ENCODE assay signal across 8 mouse cellular contexts in genomic region chr2:119337425-119338265, GRCm38 (mm10). TPM values are rescaled to one million over a fixed set of nuclear protein-coding genes. Genes with fewer than 3 reads are reported as not detected.
DNase-seq lines count a peak whose midpoint lies in the region; ATAC-seq and TF ChIP-seq lines count a peak whose summit lies in the region.

No protein-coding gene starts in this region.

- H3K27ac ChIP-seq in forebrain, embryonic 11.5 days (ENCODE audit: low read depth, low read length): no peak overlapping the region
- H3K27ac ChIP-seq in heart, postnatal 0 days (ENCODE audit: low read depth): peak overlapping the region; percentile 88
- H3K27ac ChIP-seq in liver, embryonic 16.5 days (ENCODE audit: low read length): no peak overlapping the region
- H3K27ac ChIP-seq in neural tube, embryonic 12.5 days: no peak overlapping the region
- no peak overlapping the region for H3K27ac ChIP-seq in stomach, postnatal 0 days (replicated peaks)

- no peaks in the 10 kb centered on the region; the same call in 1 of the 2 replicates for H3K27me3 ChIP-seq in forebrain, embryonic 11.5 days (ENCODE audit: control insufficient read depth, insufficient read depth, low read length)
- no peaks in the 10 kb centered on the region for H3K27me3 ChIP-seq in heart, postnatal 0 days (ENCODE audit: control insufficient read depth, insufficient read depth, low read length)
- peaks cover 9% of the 10 kb centered on the region for H3K27me3 ChIP-seq in liver, embryonic 16.5 days (ENCODE audit: control insufficient read depth, insufficient read depth, low read depth, low read length)
- peaks cover 10% of the 10 kb centered on the region for H3K27me3 ChIP-seq in neural tube, embryonic 12.5 days (replicated peaks)
- H3K27me3 ChIP-seq in stomach, postnatal 0 days (ENCODE audit: control insufficient read depth, insufficient read depth, low read length): no peaks in the 10 kb centered on the region

- H3K9ac ChIP-seq in forebrain, embryonic 11.5 days (ENCODE audit: low read length): peak overlapping the region; percentile 81
- H3K9ac ChIP-seq in heart, postnatal 0 days (replicated peaks; ENCODE audit: low read depth, low read length): peak overlapping the region; percentile 52
- H3K9ac ChIP-seq in liver, embryonic 16.5 days (ENCODE audit: low read depth, low read length): peak overlapping the region; percentile 59
- H3K9ac ChIP-seq in neural tube, embryonic 12.5 days: peak overlapping the region; percentile 80
- peak overlapping the region; percentile 57 for H3K9ac ChIP-seq in stomach, postnatal 0 days (ENCODE audit: low read length)

- H3K36me3 ChIP-seq in forebrain, embryonic 11.5 days (ENCODE audit: control insufficient read depth, insufficient read depth, low read length): no peaks in the 10 kb centered on the region
- peaks cover under 1% of the 10 kb centered on the region; the same call in 1 of the 2 replicates for H3K36me3 ChIP-seq in heart, postnatal 0 days (replicated peaks; ENCODE audit: control insufficient read depth, insufficient read depth, low read length)
- no peaks in the 10 kb centered on the region for H3K36me3 ChIP-seq in liver, embryonic 16.5 days (ENCODE audit: control insufficient read depth, insufficient read depth)
- no peaks in the 10 kb centered on the region for H3K36me3 ChIP-seq in neural tube, embryonic 12.5 days
- H3K36me3 ChIP-seq in stomach, postnatal 0 days (ENCODE audit: control insufficient read depth, insufficient read depth, low read length): no peaks in the 10 kb centered on the region; the same call in 1 of the 2 replicates

- DNase-seq in c-Kit-positive CD71-positive TER-119-negative erythroid progenitor cells, embryonic 14.5 days (ENCODE audit: low read depth): peak; percentile 69
- DNase-seq in forebrain, embryonic 11.5 days (ENCODE audit: low spot score): peak; percentile 95
- peak; percentile 74 for DNase-seq in heart, postnatal 0 days (ENCODE audit: low spot score)
- peak; percentile 95 for DNase-seq in kidney, postnatal 4 days
- peak; percentile 91 for DNase-seq in stomach, postnatal 0 days (ENCODE audit: low spot score)

- 9% methylated on average over 60 of the region's 60 CpGs for WGBS in forebrain, embryonic 11.5 days
- WGBS in heart, postnatal 0 days: 8% methylated on average over 58 of the region's 60 CpGs
- WGBS in liver, embryonic 16.5 days (ENCODE audit: insufficient replicate concordance): 5% methylated on average over 59 of the region's 60 CpGs
- WGBS in neural tube, embryonic 12.5 days: 10% methylated on average over 53 of the region's 60 CpGs
- 8% methylated on average over 56 of the region's 60 CpGs for WGBS in stomach, postnatal 0 days

- H3K4me3 ChIP-seq in forebrain, embryonic 11.5 days (ENCODE audit: low read depth, low read length): peak overlapping the region; percentile 55
- H3K4me3 ChIP-seq in heart, postnatal 0 days (ENCODE audit: low read depth, low read length): peak overlapping the region; percentile 51
- H3K4me3 ChIP-seq in liver, embryonic 16.5 days (ENCODE audit: low read depth, low read length): peak overlapping the region; percentile 63
- peak overlapping the region; percentile 62 for H3K4me3 ChIP-seq in neural tube, embryonic 12.5 days
- H3K4me3 ChIP-seq in stomach, postnatal 0 days (ENCODE audit: low read depth, low read length): peak overlapping the region; percentile 52

- peak overlapping the region; percentile 81 for H3K4me2 ChIP-seq in forebrain, embryonic 11.5 days (ENCODE audit: low read depth, low read length, severe bottlenecking)
- H3K4me2 ChIP-seq in heart, postnatal 0 days (ENCODE audit: low read depth, low read length): peak overlapping the region; percentile 70
- H3K4me2 ChIP-seq in liver, embryonic 16.5 days (ENCODE audit: low read depth, low read length): peak overlapping the region; percentile 82
- peak overlapping the region; percentile 88 for H3K4me2 ChIP-seq in neural tube, embryonic 12.5 days (replicated peaks)
- H3K4me2 ChIP-seq in stomach, postnatal 0 days (replicated peaks; ENCODE audit: low read depth): peak overlapping the region; percentile 74

- H3K9me3 ChIP-seq in forebrain, embryonic 11.5 days (ENCODE audit: control insufficient read depth, low read length): no peaks in the 10 kb centered on the region
- H3K9me3 ChIP-seq in heart, postnatal 0 days (replicated peaks; ENCODE audit: control insufficient read depth, low read length): no peaks in the 10 kb centered on the region
- no peaks in the 10 kb centered on the region for H3K9me3 ChIP-seq in liver, embryonic 16.5 days (replicated peaks; ENCODE audit: control insufficient read depth, low read length)
- H3K9me3 ChIP-seq in neural tube, embryonic 12.5 days: no peaks in the 10 kb centered on the region
- no peaks in the 10 kb centered on the region for H3K9me3 ChIP-seq in stomach, postnatal 0 days (ENCODE audit: control insufficient read depth, low read length)

- ATAC-seq in CD4-positive, CD25-positive, alpha-beta regulatory T cell, adult 4 months: peak; percentile 91
- ATAC-seq in forebrain, embryonic 11.5 days (replicated peaks; ENCODE audit: low FRiP score): peak; percentile 85
- ATAC-seq in heart, postnatal 0 days (ENCODE audit: insufficient read depth, low read depth): peak; percentile 88
- peak; percentile 83 for ATAC-seq in liver, embryonic 16.5 days (ENCODE audit: low read depth)
- ATAC-seq in neural tube, embryonic 12.5 days (ENCODE audit: low FRiP score, low read depth): peak; percentile 84
- ATAC-seq in stomach, postnatal 0 days (ENCODE audit: low FRiP score, low TSS enrichment): peak; percentile 90

- H3K4me1 ChIP-seq in forebrain, embryonic 11.5 days (replicated peaks; ENCODE audit: control insufficient read depth, insufficient read depth, low read length): no peaks in the 10 kb centered on the region; the same call in 1 of the 2 replicates
- H3K4me1 ChIP-seq in heart, postnatal 0 days (ENCODE audit: control insufficient read depth, insufficient read depth): peaks cover 7% of the 10 kb centered on the region; the same call in 1 of the 2 replicates
- H3K4me1 ChIP-seq in liver, embryonic 16.5 days (ENCODE audit: control insufficient read depth, low read depth, low read length): peaks cover 4% of the 10 kb centered on the region
- H3K4me1 ChIP-seq in neural tube, embryonic 12.5 days: peaks cover 7% of the 10 kb centered on the region
- H3K4me1 ChIP-seq in stomach, postnatal 0 days (replicated peaks; ENCODE audit: control insufficient read depth, insufficient read depth): no peaks in the 10 kb centered on the region

- peak; percentile 79 for TF ChIP-seq CTCF in heart, postnatal 0 days (IDR thresholded peaks at IDR 0.05; ENCODE audit: low read depth)
- peak; percentile 91 for TF ChIP-seq CTCF in stomach, postnatal 0 days (IDR thresholded peaks at IDR 0.05; ENCODE audit: low read depth)

- TF ChIP-seq EP300 in heart, postnatal 0 days (IDR thresholded peaks at IDR 0.05; ENCODE audit: low read depth): peak; percentile 83; the same call in 1 of the 2 replicates
- no peak for TF ChIP-seq EP300 in stomach, postnatal 0 days (optimal IDR thresholded peaks at IDR 0.05)

RNA-seq across cellular contexts. Expression of gene Dll4, which starts 12.1 kb away (rescaled TPM):
- not detected for polyA plus RNA-seq in CD4-positive, CD25-positive, alpha-beta regulatory T cell, adult 4 months (2017; shearing (Covaris generic))
- polyA plus RNA-seq in forebrain, embryonic 11.5 days (2014; fragmentation: Nextera tagmentation; extraction: Ambion mirVana): 2.8 and 3.7 TPM in 2 replicates
- 5.0 and 6.6 TPM in 2 replicates for total RNA-seq in heart, postnatal 0 days (2014; rRNA removed; ENCODE audit: low replicate concordance)
- 5.7 and 6.2 TPM in 2 replicates for polyA plus RNA-seq in heart, postnatal 0 days (2015; fragmentation: Nextera tagmentation; extraction: Ambion mirVana)
- polyA plus RNA-seq in liver, embryonic 16.5 days (2015; fragmentation: Nextera tagmentation; extraction: Ambion mirVana): 2.0 and 2.1 TPM in 2 replicates
- 5.0 and 6.0 TPM in 2 replicates for polyA plus RNA-seq in neural tube, embryonic 12.5 days (2016; fragmentation: Nextera tagmentation; extraction: Ambion mirVana)
- 3.7 TPM in 2 replicates for polyA plus RNA-seq in stomach, postnatal 0 days (2015; fragmentation: Nextera tagmentation; extraction: Ambion mirVana)

RNA-seq across cellular contexts. Expression of gene Chac1, which starts 13.4 kb away (rescaled TPM):
- not detected for polyA plus RNA-seq in CD4-positive, CD25-positive, alpha-beta regulatory T cell, adult 4 months (2017; shearing (Covaris generic))
- 0.90 and 2.0 TPM in 2 replicates for polyA plus RNA-seq in forebrain, embryonic 11.5 days (2014; fragmentation: Nextera tagmentation; extraction: Ambion mirVana)
- total RNA-seq in heart, postnatal 0 days (2014; rRNA removed; ENCODE audit: low replicate concordance): 0.11 and 0.27 TPM in 2 replicates
- polyA plus RNA-seq in heart, postnatal 0 days (2015; fragmentation: Nextera tagmentation; extraction: Ambion mirVana): 0.30 and 0.52 TPM in 2 replicates
- polyA plus RNA-seq in liver, embryonic 16.5 days (2015; fragmentation: Nextera tagmentation; extraction: Ambion mirVana): 6.2 and 8.5 TPM in 2 replicates
- 2.4 and 2.7 TPM in 2 replicates for polyA plus RNA-seq in neural tube, embryonic 12.5 days (2016; fragmentation: Nextera tagmentation; extraction: Ambion mirVana)
- 2.0 and 2.6 TPM in 2 replicates for polyA plus RNA-seq in stomach, postnatal 0 days (2015; fragmentation: Nextera tagmentation; extraction: Ambion mirVana)

RNA-seq across cellular contexts. Expression of gene Vps18, which starts 49.1 kb away (rescaled TPM):
- 10 to 100 TPM in 1 of 2 experiments, 1 to 10 TPM in 1; 4.7 to 13.0 TPM for polyA plus RNA-seq in CD4-positive, CD25-positive, alpha-beta regulatory T cell, adult 4 months (2017; shearing (Covaris generic))
- polyA plus RNA-seq in forebrain, embryonic 11.5 days (2014; fragmentation: Nextera tagmentation; extraction: Ambion mirVana): 18.5 and 20.5 TPM in 2 replicates
- 14.3 and 16.2 TPM in 2 replicates for total RNA-seq in heart, postnatal 0 days (2014; rRNA removed; ENCODE audit: low replicate concordance)
- 8.0 and 8.3 TPM in 2 replicates for polyA plus RNA-seq in heart, postnatal 0 days (2015; fragmentation: Nextera tagmentation; extraction: Ambion mirVana)
- 5.5 and 6.3 TPM in 2 replicates for polyA plus RNA-seq in liver, embryonic 16.5 days (2015; fragmentation: Nextera tagmentation; extraction: Ambion mirVana)
- 26.6 TPM in 2 replicates for polyA plus RNA-seq in neural tube, embryonic 12.5 days (2016; fragmentation: Nextera tagmentation; extraction: Ambion mirVana)
- polyA plus RNA-seq in stomach, postnatal 0 days (2015; fragmentation: Nextera tagmentation; extraction: Ambion mirVana): 7.7 and 8.0 TPM in 2 replicates
